Mouse (Mus musculus): ENCODE measurements at regions not wholly inside any gene's neighbourhood (a gene's known extent, or its start where the extent isn't known, plus 50 kb on each side); places are given as distances from the start of the nearest gene placed in this dataset.

- TF ChIP-seq POLR2A (IDR thresholded peaks at IDR 0.05; ENCODE audit: extremely low read depth, insufficient read depth, low read length) (no peak), CTCF (IDR thresholded peaks at IDR 0.05; ENCODE audit: extremely low read depth, insufficient read depth, low read length) (no peak)
Measured at GRCm38 (mm10) chr6:35420924-35421323, 95.0 kb upstream of the Fam180a start.
